Mouse (Mus musculus) kidney, adult 2 months (tissue): ENCODE measurements around the gene Il16. TPM values are rescaled to one million over a fixed set of nuclear protein-coding genes. Genes with fewer than 3 reads are reported as not detected.
A peak's percentile ranks its signal among the peaks of the same experiment; 100 is the strongest.

Experiments
- DNase-seq: peaks from one replicate; pipeline ENCODE4 v3.0.0; 2021
- H3K27ac ChIP-seq: fragments of 200-500 bp; 2 replicates; pipeline ENCODE4 v1.5.1; 2012; ENCODE audit warnings: low read depth, low read length, control low read depth, inconsistent platforms; ENCODE audit not compliant: insufficient read depth
- H3K27me3 ChIP-seq: fragments of 200-500 bp; replicated peaks from 2 replicates; pipeline ENCODE4 v1.6.1; 2012; ENCODE audit warnings: mild to moderate bottlenecking, moderate library complexity, low read length, inconsistent platforms; ENCODE audit not compliant: control insufficient read depth, insufficient read depth
- H3K36me3 ChIP-seq: fragments of 200-500 bp; 2 replicates; pipeline ENCODE4 v1.6.1; 2012; ENCODE audit warnings: mild to moderate bottlenecking, moderate library complexity, low read length, inconsistent platforms; ENCODE audit not compliant: control insufficient read depth, insufficient read depth
- H3K4me1 ChIP-seq: fragments of 200-500 bp; 2 replicates; pipeline ENCODE4 v1.6.1; 2011; ENCODE audit warnings: low read length; ENCODE audit not compliant: control insufficient read depth, insufficient read depth
- H3K4me3 ChIP-seq: fragments of 200-500 bp; 2 replicates; pipeline ENCODE4 v1.5.1; 2011; ENCODE audit warnings: mild to moderate bottlenecking, low read depth, low read length, control low read depth; ENCODE audit not compliant: insufficient read depth
- CTCF ChIP-seq: fragments of 200-500 bp; conservative IDR thresholded peaks from 2 replicates; pipeline ENCODE4 v1.5.1; 2011; ENCODE audit warnings: low read depth, mild to moderate bottlenecking, control low read depth, low read length, moderate library complexity, mixed read lengths; ENCODE audit not compliant: insufficient read depth, insufficient read length
- POLR2A ChIP-seq: fragments of 200-500 bp; IDR thresholded peaks from one replicate; pipeline ENCODE4 v1.6.1; 2011; ENCODE audit warnings: low read depth, low read length, control low read depth
- WGBS: fragments of 180-500 bp; shearing (Covaris S2); methylation state at CpG from one replicate; pipeline ENCODE4 v1.1.7; 2018; 5-methylcytosine and 5-hydroxymethylcytosine counted together
- polyA plus RNA-seq: library from polyadenylated mRNA; depleted of rRNA; stranded (reverse); fragments of >200 nt; gene quantifications from 2 replicates; pipeline ENCODE4 v1.2.3, GENCODE M21; 2012

Gene Il16
- polyA plus RNA-seq, 1 experiment, result 6.9 TPM

- Histone ChIP-seq H3K4me1 (no peaks in the 10 kb centered on the region; the same call in 1 of the 2 replicates), H3K4me3 (no peak overlapping the region), H3K27ac (no peak overlapping the region), H3K27me3 (no peaks in the 10 kb centered on the region), H3K36me3 (peaks cover 1% of the 10 kb centered on the region)
- DNase-seq, result no peak
- WGBS, result 62% methylated on average over 2 of the region's 2 CpGs
- TF ChIP-seq POLR2A, result no peak
- TF ChIP-seq CTCF, result no peak
Observed at GRCm38 (mm10) chr7:83641163-83641562, 104.4 kb downstream of the Il16 start.

- no peak for TF ChIP-seq CTCF
- TF ChIP-seq POLR2A, result no peak
- 88% methylated on average over 5 of the region's 5 CpGs for WGBS
- Histone ChIP-seq H3K4me3 (no peak overlapping the region), H3K4me1 (no peaks in the 10 kb centered on the region; the same call in 1 of the 2 replicates), H3K27me3 (no peaks in the 10 kb centered on the region), H3K27ac (no peak overlapping the region), H3K36me3 (peaks cover 1% of the 10 kb centered on the region)
- no peak for DNase-seq
Observed at GRCm38 (mm10) chr7:83640581-83640980, 104.9 kb downstream of the Il16 start.

- H3K27me3 ChIP-seq, result no peaks in the 10 kb centered on the region
- H3K36me3 ChIP-seq, result peaks cover 1% of the 10 kb centered on the region
- WGBS, result 68% methylated on average over 3 of the region's 3 CpGs
- H3K27ac ChIP-seq, result no peak overlapping the region
- no peak for DNase-seq
- no peaks in the 10 kb centered on the region; the same call in 1 of the 2 replicates for H3K4me1 ChIP-seq
- TF ChIP-seq POLR2A (no peak), CTCF (no peak)
- H3K4me3 ChIP-seq, result no peak overlapping the region
Observed at GRCm38 (mm10) chr7:83639084-83639483, 106.4 kb downstream of the Il16 start.

- TF ChIP-seq POLR2A, result no peak
- TF ChIP-seq CTCF, result peak; percentile 15; the same call in 1 of the 2 replicates
- no peak overlapping the region for H3K4me3 ChIP-seq
- H3K4me1 ChIP-seq, result peaks cover 11% of the 10 kb centered on the region
- WGBS, result 43% methylated on average over 8 of the region's 8 CpGs
- no peaks in the 10 kb centered on the region for H3K27me3 ChIP-seq
- peak overlapping the region; percentile 84 for H3K27ac ChIP-seq
- peak; percentile 87 for DNase-seq
- H3K36me3 ChIP-seq, result peaks cover 1% of the 10 kb centered on the region
Observed at GRCm38 (mm10) chr7:83637781-83638583, 107.5 kb downstream of the Il16 start.

- no peak for TF ChIP-seq POLR2A
- TF ChIP-seq CTCF, result no peak
Observed at GRCm38 (mm10) chr7:83636425-83636824, 109.1 kb downstream of the Il16 start.

GRCm38 (mm10) chr7:83635726-83636125, 109.8 kb downstream of the Il16 start:
- TF ChIP-seq CTCF (no peak), POLR2A (no peak)
- H3K4me1 ChIP-seq, result peaks cover 11% of the 10 kb centered on the region
- DNase-seq, result peak; percentile 23
- H3K27me3 ChIP-seq, result no peaks in the 10 kb centered on the region
- H3K27ac ChIP-seq, result no peak overlapping the region
- peaks cover 1% of the 10 kb centered on the region for H3K36me3 ChIP-seq
- H3K4me3 ChIP-seq, result no peak overlapping the region
- WGBS, result 100% methylated on average over 2 of the region's 2 CpGs

More at GRCm38 (mm10) chr7:83636425-83636824, 109.1 kb downstream of the Il16 start:
- WGBS, result 87% methylated on average over 8 of the region's 8 CpGs
- H3K27ac ChIP-seq, result no peak overlapping the region
- H3K4me3 ChIP-seq, result no peak overlapping the region
- H3K27me3 ChIP-seq, result no peaks in the 10 kb centered on the region
- H3K36me3 ChIP-seq, result peaks cover 1% of the 10 kb centered on the region
- H3K4me1 ChIP-seq, result peaks cover 11% of the 10 kb centered on the region
- no peak for DNase-seq

GRCm38 (mm10) chr7:83633856-83634255, 111.7 kb downstream of the Il16 start:
- no peak overlapping the region for H3K4me3 ChIP-seq
- TF ChIP-seq POLR2A, result no peak
- no peaks in the 10 kb centered on the region; the same call in 1 of the 2 replicates for H3K36me3 ChIP-seq
- H3K4me1 ChIP-seq, result peaks cover 11% of the 10 kb centered on the region
- H3K27me3 ChIP-seq, result no peaks in the 10 kb centered on the region
- no peak overlapping the region for H3K27ac ChIP-seq
- peak; percentile 60 for DNase-seq
- 69% methylated on average over 6 of the region's 6 CpGs for WGBS
